Mouse (Mus musculus) heart, postnatal 36 days (tissue): Measurements from ENCODE around the gene Max. TPM values are rescaled to one million over a fixed set of nuclear protein-coding genes. Genes with fewer than 3 reads are reported as not detected.

Experiments
- DNase-seq, 2 experiments: peaks; one replicate each; pipeline ENCODE4 v3.0.0; 2021 to 2022
- intact Hi-C: fragments of 180-260 bp; cut with DNase I; formaldehyde crosslinking; loops from one replicate; pipeline ENCODE4 v1.15.1; 2025
- total RNA-seq, 2 experiments: library from RNA; stranded (reverse); gene quantifications; 2 replicates each; pipeline ENCODE4 v1.2.3; 2021

Max gene
- total RNA-seq, 2 experiments from 2014 or later: 67.7 to 68.0 TPM

DNA sequence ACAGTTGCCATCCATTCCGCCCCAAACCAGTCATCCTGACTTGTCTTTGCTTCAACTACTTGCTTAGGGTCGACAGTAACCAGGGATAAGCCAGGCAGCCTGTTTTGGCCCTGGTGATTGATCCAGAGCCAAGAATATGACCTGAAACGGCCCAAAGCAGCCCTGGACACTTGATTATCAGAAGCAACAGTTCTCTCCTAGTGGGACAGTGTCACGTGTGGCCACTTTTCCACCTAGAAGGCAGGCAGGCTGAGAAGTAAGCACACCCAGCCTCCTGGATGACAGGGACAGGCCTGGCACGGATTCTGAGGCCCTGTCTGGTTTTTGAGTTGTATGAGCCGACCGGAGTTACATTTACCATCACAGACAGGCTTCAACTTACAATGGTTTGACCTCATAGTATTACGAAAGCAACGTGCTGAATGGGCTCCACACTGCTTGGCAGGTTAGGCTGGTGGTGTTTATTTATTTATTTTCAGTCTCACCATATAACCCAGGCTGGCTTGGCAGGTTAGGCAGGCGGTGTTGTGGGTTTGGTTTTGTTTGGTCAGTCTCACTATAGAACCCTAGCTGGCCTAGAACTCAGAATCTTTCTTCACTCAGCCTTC is 35.6 kb downstream of the Max start:
- intact Hi-C loops: no loop called here
- peak; percentile 40 to 54 for DNase-seq

DNA sequence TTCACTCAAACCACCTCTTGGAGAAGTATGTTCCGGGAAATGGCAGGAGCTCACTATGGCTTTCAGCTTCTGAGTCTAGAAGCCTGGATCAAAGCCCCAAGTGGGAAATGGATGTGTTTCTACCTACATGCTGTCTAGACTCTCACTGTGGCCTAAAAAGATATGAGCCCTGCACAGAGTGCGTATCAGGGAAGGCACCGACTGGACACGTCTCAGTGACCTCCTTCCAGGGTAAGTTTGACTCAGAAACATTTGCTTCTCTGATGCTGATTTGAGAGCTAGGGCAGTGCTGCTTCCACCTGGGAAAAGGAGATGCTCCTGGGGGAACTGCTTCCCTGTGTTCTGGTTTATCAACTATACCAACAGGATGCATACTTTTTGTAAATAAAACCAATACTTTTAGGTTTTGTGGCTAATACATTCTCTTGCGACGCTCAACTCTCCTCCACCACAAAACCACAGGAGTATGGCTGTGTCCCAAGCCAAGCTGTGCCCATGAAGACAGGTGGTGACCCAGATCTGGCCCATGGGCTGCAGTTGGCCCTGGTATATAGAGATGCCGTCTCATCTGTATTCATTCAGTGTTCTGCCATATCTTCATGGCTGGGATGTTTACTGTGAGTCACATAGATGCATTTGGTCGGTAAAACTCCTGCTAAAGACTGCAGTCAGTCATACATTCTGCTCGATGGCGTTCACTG is 36.9 kb downstream of the Max start:
- intact Hi-C loops: loop anchor here (5.0 kb wide), 1 partner anchor 38 kb away; no protein-coding TSS in a partner anchor

DNA sequence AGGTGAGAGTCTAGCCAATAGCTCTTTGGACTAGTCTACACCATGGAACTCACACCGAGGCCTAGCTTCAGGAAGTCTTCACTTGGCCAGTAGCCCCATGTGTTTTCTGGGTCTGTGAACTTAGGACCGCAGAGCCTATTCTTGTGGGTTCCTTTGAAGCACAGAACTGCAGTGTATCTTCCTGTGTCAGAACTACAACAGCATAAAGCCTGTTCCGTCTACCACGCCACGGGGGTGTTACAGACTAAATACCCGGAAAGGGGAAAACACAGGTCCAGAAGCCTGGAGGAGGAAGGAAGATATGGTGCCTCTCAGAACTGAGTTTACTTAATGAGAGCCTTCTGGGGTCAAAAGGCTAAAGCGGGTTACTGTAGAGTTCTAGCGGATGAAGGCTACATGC is 38.9 kb downstream of the Max start:
- no peak for DNase-seq
- intact Hi-C loops: loop anchor here (5.0 kb wide), 1 partner anchor 36 kb away; no protein-coding TSS in a partner anchor

More for the DNA sequence above, 36.9 kb downstream of the Max start:
- no peak for DNase-seq

DNA sequence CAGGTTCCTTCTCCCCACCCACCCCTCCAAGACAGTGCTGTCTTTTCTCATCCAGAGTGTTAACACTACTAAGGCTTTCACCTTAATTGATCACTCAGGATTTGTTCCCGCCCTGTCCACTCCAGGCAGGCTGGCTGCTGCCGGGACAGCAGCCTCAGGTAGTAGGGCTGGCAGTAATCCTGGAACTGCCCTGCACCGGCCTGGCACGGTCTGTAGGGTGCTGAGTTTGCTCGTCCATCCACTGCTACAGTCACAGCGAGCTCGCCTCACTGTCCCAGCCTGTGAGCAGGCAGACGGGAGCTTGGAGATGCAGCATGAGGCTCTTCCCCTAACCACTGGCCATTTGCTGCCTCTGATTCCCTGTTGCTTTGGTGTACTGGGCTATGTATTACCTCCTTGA is 41.0 kb downstream of the Max start:
- intact Hi-C loops: loop anchor here (5.0 kb wide), 1 partner anchor 34 kb away; no protein-coding TSS in a partner anchor

DNA sequence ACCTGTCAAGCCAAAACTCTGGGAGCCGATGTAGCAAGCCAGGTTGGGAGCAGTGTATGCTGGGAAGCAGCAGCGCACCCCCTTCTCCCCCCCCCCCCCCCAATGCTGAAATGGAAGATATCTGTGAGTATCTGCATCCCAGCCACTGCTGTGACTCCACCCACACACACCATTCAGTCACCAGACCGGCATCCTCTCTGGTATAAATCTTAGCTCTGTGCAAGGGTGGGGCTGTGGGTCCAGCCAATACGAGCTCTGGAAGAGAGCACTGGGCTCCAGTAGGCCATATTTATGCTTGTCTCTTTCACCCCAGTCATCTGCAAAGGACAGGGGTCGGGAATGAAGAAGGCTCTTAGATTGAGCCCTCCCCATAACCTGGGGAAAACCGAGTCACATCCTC is 41.6 kb downstream of the Max start:
- DNase-seq: no peak
- intact Hi-C loops: loop anchor here (5.0 kb wide), 1 partner anchor 33 kb away; no protein-coding TSS in a partner anchor

More for the DNA sequence above, 41.0 kb downstream of the Max start:
- DNase-seq: no peak

DNA sequence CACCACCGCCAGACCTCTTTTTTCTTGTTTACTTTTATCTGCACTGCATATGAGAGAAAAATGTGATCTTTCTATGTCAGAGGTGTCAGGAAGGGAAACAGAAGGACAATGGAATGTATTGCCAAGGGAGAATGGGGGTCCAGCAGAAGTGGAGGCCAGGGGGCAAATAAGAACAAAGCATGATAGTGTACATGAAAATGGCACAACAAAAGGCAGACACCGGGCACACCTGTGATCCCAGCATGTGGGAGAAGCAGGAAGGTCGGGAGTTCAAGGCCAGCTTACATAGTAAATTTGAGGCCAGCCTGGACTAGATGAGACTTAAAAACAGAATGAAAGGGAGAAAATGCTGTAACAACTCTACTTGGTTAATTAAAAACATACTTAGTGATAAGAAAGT is 43.1 kb downstream of the Max start:
- no peak for DNase-seq
- intact Hi-C loops: no loop called here

DNA sequence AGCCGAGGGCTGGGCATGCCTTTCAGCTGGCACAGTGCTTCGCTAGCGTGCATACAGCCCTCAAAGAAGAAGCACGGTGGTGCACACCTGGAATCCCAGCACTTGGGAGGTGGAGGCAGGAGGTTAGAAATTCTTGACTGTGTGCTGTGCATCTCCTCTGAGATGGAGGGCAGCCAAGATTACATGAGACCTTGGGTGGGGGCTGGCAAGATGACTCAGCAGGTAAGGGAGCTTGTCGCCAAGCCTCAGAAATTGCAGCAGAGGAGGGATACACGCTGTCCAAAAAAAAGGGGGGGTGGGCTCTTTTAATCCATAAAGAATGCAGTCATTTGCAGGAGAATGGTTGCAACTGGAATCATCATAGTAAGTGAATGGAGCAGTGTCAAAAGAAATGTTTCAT is 43.9 kb downstream of the Max start:
- intact Hi-C loops: no loop called here
- DNase-seq: no peak

DNA sequence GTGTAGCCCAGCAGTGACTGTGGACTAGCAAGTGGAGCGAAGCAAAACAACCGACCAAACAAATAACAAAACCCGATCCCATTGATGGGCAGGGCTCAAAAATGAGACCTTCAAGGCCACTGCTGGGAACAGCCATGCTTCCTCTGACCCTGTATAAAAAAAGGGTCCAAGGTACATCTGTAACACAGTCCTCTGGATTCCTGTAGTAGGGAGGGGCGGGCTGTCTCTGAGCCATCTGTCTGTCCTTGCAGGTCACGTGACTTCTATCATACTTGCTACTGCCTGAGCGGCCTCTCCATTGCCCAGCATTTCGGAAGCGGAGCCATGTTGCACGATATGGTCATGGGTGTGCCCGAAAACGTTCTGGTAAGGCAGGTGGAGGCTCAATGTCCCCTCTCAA is 45.8 kb downstream of the Max start:
- no peak for DNase-seq
- intact Hi-C loops: no loop called here

DNA sequence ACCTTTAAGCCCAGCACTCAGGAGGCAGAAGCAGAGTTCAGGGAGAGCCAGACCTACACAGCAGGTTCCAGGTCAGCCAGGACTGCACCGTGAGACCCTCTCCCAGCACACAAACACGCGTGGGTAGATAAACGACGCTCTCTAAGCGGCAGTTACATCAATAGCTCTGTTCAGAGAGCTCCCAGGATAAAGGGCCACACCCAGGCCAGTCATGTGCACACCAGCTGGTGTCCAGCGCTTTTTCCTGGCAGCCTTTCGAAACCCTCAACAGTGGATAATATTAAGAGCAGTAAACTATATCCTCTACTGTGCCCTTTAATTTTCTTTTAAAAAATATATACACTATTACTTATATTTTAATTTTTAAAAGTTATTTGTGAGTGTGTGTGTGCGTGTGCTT is 49.8 kb downstream of the Max start:
- intact Hi-C loops: no loop called here
- DNase-seq: peak in 1 of 2 experiments; percentile 37

DNA sequence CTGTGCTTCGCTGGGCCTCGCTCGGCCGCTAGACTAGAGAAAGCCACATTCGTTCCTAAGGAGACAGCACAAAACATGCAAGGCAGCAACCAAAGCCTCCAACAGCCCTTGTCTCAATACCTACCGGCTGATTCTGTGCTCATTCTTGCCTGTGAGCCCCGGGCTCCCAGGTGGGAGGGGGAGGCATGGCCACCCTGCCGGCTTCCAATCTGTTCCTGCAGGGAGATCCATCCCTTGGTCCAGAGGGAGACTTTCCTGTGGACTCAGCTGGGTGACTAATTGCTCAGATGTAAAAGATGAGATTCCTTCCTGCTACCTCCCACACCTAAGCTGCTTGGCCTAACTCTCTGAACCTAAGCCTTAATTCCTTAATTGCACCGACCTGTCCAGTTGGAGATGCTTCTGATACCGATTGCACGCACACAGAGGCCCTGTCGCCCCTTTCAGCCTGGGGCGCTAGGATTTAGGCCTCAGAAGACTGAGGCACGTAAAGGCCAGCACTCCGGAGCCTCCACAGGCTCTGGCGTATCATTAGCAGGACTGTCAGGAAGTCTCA is 50.8 kb downstream of the Max start:
- DNase-seq: no peak
- intact Hi-C loops: no loop called here

DNA sequence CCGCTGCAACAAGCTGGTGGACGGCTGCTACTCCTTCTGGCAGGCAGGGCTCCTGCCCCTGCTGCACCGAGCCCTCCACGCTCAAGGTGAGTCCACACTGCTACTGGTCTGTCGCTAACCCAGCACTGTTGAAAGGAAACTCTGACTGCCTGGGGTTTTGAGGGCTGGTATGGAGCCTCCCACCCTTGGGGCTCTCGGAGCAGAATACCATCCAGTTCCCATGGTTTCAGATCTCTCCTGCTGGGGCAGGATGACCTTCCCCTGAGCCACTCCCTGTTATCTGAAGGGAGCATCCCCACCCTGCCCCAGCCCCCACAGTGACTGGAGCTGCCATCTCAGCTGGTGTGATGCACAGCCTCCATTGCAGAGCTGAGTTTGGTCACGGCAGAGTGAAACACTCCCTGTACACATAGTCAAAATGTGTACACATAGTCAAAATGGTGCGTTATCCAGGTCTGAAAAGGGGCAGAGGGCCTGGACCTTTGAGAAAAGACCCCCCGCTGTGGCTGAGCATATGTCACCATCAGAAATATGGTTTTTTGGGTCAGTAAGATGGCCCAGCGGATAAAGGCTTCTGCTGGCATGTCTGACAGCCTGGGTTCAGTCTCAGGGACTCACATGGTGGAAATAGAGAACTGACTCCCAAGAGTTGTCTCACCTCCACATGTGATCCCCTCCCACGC is 51.6 kb downstream of the Max start:
- intact Hi-C loops: no loop called here

DNA sequence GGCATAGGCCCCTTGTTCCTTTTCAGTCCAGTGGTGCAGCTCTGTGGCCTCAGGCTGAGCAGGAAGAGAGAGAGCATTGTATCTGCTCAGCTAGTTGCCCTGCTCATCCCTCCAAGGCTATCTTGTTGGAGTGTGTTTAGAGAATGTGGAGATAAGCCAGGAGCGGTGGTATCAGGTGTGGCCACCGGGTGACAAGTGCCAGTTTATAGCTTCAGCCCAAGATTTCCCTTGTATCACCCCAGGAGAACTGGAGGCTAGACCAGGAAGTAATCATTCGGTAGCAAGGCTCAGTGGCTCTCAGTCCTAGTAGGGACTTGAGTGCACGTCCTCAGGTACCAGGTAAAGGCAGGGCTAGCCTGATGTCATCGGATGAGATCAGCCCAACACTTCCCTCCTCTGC is 52.8 kb downstream of the Max start:
- no peak for DNase-seq
- intact Hi-C loops: no loop called here

More for the DNA sequence above, 51.6 kb downstream of the Max start:
- DNase-seq: no peak

DNA sequence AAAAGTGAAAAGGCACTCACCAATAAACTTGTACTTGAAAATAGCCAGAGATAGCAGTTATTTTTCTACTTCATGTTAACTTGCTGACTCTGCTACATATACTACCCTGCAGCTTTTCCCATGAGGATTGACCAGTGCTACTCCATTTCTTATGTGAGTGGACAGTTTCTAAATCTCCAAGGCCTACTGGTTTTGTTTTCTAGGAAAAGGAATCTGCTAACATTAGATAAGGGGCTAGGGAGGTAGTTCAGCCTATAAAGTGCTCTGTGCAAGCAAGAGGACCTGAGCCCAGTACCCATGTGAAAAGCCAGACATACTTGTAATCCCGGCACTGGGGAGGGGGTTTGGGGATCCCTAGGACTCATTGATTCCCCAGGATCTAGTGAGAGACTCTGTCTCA is 55.7 kb downstream of the Max start:
- DNase-seq: no peak
- intact Hi-C loops: no loop called here

DNA sequence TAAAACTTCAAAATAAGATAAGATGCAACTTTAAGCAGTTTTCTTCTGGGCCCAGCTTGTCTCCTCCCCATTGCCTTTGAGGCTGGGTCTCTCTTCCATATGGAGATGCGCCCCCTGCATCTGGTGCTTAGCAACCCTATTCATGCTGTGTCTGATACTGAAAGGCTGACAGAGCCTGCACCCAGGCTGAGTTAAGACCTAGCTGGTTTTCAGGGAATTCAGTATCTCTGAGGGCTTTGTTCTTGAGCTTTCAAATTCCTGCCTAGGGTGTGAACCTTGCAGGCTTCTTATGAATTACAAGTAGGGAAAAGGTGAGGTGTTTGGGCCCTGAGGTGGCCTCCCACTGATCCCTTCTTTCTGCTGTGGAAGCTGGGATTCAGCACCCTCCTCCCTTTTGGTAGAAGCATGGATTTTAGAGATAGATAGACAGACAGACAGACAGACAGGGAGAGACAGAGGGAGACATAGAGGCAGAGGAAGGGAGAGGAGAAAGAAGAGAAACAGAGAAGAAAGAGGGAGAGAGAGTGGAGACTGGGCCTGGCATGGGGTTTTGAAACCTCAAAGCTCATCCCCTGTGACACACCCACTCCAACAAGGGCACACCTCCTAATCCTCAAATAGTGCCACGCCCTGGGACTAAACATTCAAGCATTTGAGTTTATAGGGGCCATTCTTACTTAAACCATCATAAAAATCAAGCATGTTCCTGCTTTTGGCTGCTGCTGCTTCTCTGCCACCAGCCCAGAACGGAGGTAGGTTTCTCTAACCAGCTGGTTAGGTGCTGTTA is 60.3 kb downstream of the Max start:
- intact Hi-C loops: no loop called here

DNA sequence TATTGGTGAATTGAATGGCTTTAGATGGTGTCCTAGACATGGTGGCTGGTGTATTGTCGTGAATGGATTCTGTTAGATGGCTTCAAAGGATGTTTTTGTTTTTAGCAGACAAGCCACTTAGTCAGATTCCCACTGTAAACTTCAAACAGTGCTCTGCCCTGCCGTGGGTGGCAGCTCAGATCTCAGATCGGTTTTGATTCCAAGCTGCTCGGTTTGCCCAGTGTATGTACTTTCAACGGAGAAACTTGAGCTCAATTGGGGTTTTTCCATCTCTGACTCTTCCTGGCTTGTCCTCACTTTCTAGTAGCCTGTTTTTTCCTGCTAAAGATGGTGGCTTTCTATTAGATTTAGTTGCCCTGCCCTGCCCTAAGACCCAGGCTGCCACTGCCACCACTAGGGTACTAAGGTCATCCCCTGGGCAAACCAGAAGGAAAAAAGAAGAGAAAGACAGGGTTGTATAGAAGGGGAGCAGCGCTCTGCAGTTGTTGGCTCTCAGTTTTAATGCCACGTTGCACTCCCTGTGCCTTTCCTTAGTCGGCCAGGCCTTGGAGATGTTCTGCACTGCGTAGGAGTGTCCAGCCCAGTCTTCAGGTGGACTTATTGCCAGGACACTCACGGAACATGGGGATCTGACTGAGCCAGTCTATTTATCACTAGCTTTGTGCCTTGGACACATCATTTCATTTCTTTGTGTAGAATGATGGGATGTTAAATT is 62.6 kb downstream of the Max start:
- intact Hi-C loops: no loop called here
- no peak for DNase-seq

More for the DNA sequence above, 60.3 kb downstream of the Max start:
- DNase-seq: no peak

DNA sequence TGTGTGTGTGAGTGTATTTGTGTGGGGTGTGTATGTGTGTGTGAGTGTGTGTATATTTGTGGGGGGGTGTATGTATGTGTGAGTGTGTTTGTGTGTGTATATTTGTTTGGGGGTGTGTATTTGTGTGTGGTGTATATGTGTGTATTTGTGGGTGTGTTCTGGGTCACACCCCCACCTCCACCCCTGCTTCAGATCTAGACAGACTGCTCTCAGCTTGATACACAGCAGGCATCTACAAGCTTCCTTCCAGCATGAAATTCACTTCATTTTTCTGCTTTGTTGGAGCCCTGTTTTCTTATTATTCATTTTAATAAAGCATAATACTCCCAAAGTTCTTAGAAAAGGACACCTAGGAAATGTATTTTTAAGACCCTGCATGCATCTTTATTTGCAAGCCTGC is 63.9 kb downstream of the Max start:
- no peak for DNase-seq
- intact Hi-C loops: no loop called here

DNA sequence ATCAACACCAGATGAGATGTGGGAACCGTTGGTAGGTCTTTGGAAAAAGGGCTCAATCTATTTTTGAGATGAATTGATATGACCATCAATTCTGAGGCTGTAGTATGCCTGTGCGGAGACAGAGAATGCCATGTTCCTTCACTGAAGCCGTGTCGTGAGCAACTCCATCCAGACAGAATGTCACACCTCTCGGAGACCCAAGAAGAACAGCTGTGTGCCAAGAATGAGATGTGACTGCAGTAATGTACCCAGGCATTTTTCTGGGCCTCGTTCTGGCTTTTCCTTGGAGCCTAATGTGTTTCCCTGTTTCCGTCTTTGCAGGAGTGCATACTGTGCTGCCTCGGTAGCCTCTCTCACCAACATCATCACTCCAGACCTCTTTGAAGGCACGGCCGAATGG is 65.0 kb downstream of the Max start:
- intact Hi-C loops: no loop called here
- no peak for DNase-seq

DNA sequence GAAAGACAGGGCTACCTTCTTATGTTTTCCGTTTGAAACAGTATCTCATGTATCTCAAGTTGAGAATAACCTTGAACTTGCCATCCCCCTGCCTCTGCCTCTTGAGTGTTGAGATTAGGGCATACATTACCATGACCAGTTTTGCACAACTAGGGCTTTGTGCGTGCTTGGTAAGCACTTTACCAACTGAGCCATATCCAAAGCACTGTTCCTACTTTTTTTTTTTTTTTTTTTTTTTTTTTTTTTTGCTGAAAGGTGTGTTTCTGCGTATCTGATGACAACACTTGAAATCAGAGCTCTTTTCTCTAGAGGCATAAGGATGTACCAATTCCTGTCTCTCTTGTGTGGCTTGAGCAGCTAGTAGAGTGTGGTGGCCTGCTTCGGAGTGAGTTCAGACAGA is 65.4 kb downstream of the Max start:
- no peak for DNase-seq

DNA sequence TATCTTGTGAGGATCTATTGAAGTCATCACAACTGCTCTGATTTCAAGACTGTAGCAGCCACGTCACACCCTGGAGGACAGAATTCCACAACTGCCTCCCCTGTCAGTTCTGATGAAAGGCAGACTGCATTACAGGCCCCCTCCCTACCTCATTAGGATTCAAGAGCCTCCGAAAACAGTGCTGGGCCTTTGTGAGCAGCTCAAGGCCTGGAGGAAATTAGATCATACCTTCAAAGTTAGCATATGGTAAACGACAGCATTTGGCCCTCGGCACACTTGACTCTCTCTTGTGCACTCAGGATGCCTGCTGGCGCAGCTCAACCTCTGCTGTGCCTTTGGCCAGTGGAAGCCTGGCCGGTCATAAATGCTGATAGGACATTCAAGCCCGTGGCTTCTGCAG is 66.2 kb downstream of the Max start:
- intact Hi-C loops: no loop called here
- no peak for DNase-seq

More for the DNA sequence above, 65.4 kb downstream of the Max start:
- intact Hi-C loops: no loop called here
